Mouse (Mus musculus): Measurements from ENCODE around the gene Akt1s1.

Gene Akt1s1

DNA sequence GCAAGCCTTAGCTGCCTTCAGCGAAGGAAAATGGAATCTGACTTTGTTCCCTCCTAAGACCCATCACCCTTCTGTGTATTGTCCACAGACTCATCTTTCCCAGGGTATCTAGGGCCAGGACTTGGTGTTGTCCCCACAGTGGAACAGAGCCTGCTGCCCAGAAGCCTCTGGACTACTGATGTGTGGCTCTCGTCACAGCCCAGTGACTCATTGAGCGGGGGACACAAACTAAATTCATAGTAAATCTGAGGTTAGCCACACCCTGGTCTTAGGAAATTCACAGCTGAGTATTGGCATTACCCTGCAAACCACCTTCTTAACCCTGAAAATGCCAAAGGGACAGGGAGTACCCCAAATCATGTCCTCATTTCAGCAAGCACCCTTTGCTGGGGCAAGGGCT, 22.0 kb upstream of the Akt1s1 start:
- no peak for DNase-seq (ENCODE audit: low spot score in 2 of 2)

DNA sequence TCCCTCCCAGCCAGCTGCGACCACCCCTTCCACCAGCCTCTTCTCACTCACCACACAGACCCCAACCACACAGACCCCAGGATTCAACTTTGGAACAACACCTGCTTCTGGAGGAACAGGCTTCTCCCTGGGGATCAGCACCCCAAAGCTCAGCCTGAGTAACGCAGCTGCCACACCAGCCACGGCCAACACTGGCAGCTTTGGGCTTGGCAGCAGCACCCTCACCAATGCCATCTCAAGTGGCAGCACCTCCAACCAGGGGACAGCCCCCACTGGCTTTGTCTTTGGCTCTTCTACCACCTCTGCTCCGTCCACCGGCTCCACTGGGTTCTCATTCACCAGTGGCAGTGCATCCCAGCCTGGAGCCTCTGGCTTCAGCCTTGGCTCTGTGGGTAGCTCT, 20.1 kb upstream of the Akt1s1 start:
- no peak for DNase-seq (ENCODE audit: low spot score in 2 of 2)

DNA sequence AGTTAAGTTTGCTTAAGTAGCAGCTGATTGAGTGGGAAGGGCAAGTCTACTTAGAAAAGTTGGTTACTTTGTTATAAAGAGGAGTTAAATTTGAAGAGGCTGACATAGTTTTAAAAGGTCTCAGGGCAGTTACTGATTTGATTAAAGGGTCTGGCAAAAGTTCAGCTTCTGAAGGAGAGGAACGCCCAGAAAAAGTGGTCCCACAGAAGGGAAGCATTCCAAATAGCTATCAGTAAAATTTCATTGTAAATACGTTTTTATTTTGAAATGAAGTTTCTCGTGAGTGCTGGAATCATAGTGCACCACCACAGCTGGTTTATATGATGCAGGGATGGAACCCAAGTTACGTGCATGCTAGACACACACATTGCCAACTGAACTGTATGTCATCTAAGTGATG, 16.0 kb upstream of the Akt1s1 start:
- DNase-seq (ENCODE audit: low spot score in 2 of 2), result no peak

DNA sequence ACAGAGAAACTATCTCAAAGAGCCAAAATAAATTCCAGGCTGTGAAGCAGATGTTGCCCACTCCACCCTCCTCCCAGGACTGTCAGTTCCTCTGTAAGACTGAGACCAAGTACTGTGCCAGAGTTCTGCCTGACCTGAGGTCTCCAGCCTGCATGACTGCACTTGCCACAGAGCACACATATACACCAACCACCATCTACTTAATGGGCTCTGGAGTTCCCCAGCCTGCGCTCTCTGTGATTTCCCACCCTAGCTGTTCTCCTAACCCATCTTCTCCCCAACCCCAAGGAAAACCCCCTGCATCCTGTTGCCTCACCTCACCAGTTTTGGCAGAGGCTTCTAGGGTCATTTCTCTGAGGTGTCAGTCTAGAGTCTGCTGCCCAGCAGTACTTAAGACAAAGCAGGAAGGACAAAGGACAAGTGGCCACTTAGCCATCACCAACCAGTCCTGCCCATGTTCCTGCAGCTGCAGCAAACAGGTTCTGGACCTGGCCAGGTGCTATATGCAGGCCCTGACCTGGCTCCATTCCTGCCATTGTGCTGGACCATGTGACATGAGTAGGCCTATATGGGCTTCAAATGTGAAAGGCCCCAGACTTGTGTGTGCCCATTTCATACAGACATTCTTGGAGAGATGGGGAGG, 13.3 kb upstream of the Akt1s1 start:
- DNase-seq (ENCODE audit: low spot score in 2 of 2), result no peak

DNA sequence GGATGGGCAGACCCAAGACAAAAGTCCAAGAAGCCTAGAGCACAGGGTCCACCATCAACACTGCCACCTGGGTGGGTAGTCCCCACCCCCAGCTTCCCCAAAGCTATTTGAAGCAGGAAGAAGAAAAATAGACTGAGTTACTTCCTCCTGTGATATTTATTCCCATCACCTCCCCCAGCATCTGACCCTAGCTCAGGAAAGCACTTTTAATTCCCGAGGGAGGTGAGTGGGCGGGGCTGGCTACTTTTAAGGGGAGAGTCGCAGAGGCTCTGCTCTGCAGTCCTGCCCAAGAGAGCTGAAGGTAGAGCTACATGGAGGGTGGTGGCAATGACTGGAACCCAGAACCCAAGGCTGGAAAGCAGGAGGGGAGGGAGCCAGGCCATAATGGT, 12.8 kb upstream of the Akt1s1 start:
- no peak for DNase-seq (ENCODE audit: low spot score in 2 of 2)

DNA sequence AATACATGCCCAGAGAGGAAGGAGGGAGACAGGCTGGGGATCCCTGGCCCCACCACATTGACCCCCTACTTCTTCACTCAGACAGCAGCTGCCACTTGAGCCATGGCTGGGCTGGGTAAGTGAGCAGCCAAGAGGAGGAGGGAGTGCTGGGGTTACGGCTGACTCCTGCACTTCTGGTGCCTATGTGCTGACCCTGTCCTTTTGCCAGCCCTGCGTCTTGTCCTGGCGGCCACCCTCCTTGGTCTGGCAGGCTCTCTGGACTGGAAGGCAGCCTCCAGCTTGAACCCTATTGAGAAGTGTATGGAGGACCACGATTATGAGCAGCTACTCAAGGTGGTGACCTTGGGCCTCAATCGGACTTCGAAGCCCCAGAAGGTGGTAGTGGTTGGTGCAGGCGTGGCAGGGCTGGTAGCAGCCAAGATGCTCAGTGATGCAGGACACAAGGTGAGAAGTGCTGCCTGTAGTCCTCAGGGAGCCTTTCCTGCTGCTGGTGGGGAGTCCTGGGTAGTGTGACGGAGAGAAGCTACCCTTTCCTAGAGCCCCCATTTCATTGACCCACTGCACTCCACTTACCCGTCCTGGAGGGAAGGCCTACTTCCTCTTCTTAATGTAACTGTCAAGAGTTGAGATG, 12.3 kb upstream of the Akt1s1 start:
- no peak for DNase-seq (ENCODE audit: low spot score in 2 of 2)

DNA sequence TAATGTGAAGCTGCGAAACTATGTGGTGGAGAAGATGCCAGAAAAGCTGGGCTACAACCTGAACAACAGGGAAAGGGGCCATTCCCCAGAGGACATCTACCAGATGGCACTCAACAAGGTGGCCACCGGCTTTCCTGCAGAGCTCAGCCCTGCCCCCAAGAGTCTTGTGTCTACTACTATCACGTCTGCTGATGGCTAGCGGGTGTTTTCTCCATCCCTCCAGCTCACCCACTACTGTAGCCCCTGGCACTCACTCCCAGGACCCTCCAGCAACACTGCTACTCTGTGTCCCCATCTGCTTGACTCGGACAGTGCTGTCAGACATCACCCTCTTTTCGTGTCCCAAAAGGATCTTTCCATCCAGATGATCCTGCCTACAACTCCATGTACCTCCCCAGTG, 10.7 kb upstream of the Akt1s1 start:
- no peak for DNase-seq (ENCODE audit: low spot score in 2 of 2)

DNA sequence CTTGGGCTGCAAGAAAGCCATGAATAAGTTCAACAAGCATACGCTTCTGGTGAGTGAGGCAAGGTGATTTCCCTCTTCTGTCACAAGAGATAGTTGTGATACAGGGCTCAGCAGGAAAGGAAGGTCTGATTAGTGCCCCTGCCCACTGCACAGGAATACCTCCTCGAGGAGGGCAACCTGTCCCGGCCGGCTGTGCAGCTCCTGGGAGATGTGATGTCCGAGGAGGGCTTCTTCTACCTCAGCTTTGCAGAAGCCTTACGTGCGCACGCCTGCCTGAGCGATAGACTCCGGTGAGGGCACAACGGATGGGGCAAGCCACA, 9.7 kb upstream of the Akt1s1 start:
- DNase-seq (ENCODE audit: low spot score in 2 of 2), result no peak

DNA sequence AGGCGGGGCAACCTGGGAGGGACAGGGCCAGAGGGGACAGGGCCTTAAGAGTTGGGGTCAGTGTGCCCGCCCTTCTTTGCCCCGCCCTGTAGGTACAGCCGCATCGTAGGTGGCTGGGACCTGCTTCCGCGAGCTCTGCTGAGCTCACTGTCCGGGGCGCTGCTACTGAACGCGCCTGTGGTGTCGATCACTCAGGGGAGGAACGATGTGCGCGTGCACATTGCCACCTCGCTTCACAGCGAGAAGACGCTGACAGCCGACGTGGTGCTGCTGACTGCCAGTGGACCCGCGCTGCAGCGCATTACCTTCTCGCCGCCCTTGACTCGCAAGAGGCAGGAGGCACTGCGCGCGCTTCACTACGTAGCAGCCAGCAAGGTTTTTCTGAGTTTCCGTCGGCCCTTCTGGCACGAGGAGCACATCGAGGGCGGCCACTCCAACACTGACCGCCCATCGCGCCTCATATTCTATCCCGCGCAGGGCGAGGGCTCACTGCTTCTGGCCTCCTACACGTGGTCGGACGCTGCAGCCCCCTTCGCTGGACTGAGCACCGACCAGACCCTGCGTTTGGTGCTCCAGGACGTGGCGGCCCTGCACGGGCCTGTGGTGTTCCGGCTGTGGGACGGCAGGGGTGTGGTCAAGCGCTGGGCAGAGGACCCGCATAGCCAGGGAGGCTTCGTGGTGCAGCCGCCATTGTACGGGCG, 9.2 kb upstream of the Akt1s1 start:
- peak; percentile 61 to 65 for DNase-seq (ENCODE audit: low spot score in 2 of 2)

DNA sequence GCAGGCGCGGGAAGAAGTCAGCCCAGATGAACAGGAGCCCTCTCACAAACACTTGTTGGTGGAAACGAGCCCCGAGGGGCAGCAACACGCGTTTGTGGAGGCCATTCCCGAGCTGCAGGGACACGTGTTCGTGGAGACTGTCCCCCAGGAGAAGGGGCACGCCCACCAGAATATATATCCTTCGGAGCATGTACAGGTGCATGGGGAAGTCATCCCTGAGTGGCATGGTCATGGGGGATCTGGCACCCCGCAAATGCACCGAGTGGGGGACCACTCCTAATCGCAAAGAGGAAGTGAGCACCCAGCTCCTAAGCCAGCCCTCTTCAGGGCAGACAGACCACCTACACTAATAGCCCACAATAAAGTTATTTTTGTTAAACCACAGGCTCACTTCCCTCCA, 8.4 kb upstream of the Akt1s1 start:
- no peak for DNase-seq (ENCODE audit: low spot score in 2 of 2)

DNA sequence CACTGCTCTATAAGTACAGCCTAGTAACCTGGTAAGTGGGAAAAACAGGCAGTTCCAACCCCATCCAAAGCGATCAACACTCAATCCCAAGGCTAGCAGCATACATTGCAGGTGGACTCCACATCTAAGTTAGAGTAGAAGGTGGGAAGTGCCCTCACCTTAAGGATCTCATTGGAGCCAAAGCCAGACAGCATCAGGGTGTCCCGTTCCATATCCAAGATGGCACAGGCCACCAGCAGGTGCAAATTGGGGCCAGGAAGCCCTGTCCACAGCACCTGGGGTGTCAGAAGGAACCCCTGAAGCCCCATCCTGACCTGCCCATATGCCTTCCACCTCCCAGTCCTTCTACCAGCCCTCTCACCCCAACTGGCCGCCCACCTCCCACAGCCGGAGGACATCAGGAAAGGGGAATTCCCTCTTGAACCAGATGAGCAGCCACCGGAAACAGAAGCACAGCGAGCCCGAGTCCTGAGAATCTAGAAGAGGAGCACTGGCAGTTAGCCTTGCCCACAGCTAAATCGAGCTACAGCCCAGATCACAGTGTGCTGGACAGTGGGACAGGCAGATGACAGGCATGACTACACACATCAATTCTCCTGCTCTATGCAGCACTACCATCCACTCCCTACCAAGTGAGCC, 6.8 kb upstream of the Akt1s1 start:
- no peak for DNase-seq (ENCODE audit: low spot score in 2 of 2)

DNA sequence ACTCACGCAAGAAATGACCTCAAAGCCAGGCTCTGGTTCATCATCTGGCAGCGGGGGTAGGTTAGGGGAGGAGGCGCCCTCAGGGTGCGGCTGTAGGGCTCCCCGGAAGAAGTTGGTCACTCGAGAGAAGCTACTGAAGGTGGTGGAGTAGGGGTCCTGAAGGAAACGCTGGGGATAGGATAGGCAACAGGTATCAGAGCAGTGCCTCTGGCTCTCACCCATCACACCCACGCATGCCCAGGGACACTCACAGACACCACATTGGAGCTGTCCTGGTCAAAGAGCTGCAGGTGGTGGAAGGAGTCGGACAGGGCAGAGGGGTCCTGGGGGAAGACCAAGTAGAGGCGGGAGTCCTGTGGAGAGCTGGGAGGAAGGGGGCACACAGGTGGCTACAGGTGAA, 3.8 kb upstream of the Akt1s1 start:
- no peak for DNase-seq (ENCODE audit: low spot score in 2 of 2)

DNA sequence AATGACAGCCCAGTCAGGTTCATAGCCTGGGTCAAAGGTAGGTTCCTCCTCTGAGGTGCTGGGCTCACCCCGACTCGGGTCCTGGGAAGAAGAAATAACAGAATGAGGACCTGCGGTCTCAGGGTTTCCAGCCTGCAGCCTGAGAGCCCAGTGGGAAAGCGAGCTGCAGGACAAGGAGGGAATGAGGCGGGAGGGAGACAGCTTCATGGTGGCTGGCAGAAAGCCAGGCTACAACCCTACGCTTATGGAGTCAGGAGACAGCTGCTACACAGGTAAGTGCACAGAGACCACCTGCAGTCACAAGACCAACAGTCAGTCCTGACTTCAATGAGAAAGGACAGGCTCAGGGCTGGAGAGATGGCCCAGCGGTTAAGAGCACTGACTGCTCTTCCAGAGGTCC, 2.0 kb upstream of the Akt1s1 start:
- no peak for DNase-seq (ENCODE audit: low spot score in 2 of 2)

DNA sequence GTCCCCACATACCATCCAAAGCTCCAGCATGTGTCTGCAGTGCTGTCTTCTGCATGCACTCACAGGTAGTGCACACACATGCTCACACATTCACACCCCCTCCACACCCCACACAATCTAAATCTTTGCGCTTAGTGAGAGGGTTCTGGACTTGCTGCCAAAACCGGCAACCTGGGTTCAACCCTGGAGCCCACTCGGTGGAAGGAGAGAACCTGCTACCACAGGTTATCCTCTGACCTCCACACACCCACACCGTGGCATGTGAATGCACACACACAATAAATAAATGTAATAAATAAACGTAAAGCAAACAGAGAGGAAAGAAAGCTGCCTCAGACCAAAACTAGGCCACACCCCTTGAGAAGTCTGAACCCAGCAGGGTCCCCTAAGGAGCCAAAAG, 1.0 kb upstream of the Akt1s1 start:
- DNase-seq (ENCODE audit: low spot score in 2 of 2), result peak in 1 of 2 experiments; percentile 10

DNA sequence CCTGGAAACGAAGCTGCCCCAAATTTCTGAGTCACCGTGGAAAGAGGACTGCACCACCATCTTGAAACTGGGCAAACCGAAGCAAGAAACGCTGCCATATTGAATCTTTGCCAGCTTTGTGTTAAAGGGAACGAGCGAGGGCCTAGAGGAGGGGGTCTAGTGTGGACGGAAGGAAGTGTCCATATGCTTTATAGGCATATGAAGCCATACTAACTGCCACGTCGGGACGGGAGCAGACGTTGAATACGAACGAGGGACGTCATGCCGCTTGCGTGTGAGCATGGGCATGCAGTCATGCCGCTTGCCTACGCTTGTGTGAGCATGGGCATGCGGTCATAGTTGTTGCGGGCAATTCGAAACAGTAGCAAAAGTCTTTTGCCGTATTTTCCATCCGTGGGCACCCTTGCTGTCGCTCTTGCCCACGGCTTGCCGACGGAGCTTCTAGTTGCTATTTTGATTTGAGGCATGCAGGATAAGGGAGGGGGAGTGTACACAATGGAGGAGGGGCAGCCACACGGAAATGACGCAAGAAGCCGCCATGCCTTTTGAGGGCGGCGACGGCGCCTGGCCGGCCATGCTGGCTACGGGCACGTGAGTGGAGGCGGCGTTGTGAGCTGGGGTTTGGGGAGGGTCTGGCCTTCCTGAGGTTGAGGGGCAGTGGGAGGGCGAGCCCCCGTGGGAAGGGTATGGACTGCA, 773 bp downstream of the Akt1s1 start:
- peak; percentile 89 to 93 for DNase-seq (ENCODE audit: low spot score in 2 of 2)

DNA sequence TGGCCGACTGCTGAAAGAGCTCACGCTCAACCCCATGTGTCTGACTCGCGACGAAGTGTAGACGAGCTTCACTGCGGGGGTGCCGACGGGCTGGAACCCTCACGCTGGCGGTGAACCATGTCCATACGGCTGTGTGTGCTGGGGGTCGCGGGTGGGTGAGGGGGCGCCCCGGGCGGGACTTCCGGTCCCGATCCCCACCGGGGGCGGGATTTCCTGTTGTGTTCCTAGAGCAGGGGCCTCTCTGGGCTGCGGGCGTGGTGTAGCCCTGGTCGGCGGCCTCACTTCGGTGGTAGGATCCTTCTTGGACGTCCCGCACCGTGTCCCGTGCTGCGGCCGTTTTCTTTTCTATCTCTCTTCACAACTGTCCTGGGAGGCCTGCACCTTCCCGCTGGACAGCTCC, 1.4 kb downstream of the Akt1s1 start:
- peak; percentile 64 to 73 for DNase-seq (ENCODE audit: low spot score in 2 of 2)

DNA sequence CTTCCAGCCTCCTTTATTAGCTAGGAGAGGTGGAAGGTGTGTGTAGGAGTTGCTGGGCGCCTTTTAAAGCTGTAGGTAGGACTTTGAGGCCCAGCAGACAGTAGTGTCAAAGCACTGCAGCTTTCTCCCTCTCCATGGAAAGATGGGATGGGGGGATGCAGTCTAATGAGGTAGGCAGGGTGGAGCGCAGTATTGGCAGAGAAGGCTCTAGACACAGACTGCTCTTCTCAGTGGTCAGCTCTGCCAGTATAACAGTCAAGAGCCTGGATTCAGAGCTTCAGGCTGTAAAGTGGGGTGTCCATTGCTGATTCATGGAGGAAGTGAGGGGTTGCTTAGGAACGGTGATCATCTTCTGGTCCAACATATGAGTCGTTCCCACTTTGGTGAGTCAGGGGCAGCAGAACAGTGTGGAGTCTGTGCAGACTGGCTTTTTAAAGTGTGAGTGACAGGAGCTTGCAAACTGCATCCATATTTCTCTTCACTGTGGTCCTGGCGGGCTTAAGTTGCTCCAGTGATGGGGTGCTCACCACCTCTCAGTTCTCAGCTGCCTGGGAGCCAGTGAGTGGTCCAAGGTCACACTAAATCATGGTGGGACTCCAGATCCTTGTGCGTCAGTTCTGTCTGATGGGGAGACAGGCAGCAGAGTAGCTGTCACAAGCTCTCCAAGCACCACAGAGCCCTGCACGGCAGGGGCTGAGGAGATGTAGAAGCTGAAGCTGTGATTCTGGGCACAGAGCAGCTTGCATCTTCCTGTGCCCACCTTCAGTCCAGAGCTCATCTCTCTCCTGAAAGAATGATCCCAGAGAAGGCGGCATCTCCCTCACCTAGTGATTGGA, 2.2 kb downstream of the Akt1s1 start:
- peak in 1 of 2 experiments; percentile 10 for DNase-seq (ENCODE audit: low spot score in 2 of 2)

DNA sequence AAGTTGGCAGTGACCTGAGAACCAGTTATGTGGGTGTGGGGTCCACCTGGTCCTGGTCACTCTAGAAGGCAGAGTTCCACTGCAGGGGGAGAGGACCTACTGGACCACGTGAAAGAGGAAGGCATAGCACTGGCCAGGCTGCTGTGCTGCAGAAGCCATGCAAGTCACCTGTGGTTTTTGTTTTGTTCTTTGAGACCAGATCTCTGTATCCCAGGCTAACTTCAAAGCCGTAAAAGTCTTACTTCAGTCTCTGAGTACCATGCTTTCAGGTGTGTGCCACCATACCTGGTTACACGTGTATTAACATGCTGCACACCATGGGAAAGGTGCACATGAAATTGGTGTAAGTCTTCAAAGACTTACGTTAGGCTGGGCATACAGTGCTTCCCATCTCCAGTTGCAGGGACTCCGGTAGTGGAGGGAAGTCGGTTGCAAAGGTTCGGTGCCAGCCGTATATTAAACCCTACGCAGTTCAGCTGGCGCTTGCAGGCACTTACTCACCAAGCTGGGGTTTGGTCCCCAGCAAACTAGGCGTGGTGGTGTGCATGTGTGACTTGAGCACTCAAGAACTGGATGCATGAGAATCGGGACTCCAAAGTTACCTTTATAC, 2.9 kb downstream of the Akt1s1 start:
- DNase-seq (ENCODE audit: low spot score in 2 of 2), result no peak

DNA sequence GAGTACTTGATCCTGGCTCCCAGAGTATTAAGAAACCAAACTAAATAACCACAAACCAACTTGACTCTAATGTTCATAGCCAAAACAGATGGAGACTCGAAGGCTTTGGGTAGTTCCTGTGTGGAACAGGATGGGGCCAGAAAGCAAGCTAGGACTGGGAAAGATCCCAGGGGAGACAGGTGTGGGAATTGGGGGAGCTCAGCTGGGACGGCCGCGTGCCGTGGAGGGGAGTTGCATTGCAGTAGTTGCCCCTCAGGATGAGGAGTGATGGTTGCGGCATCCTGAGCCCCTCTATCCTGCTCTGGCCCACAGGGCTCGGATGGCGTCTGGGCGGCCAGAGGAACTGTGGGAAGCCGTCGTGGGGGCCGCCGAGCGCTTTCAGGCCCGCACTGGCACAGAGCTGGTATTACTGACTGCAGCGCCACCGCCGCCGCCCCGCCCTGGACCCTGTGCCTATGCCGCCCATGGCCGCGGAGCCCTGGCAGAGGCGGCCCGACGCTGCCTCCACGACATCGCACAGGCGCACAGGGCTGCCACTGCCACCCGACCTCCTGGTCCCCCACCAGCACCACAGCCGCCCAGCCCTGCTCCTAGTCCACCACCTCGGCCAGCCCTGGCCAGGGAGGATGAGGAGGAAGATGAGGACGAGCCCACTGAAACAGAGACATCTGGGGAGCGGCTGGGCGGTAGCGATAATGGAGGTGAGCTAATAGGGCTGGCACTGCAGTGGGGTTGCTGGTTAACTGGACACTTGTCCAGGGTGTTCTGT, 3.7 kb downstream of the Akt1s1 start:
- no peak for DNase-seq (ENCODE audit: low spot score in 2 of 2)

DNA sequence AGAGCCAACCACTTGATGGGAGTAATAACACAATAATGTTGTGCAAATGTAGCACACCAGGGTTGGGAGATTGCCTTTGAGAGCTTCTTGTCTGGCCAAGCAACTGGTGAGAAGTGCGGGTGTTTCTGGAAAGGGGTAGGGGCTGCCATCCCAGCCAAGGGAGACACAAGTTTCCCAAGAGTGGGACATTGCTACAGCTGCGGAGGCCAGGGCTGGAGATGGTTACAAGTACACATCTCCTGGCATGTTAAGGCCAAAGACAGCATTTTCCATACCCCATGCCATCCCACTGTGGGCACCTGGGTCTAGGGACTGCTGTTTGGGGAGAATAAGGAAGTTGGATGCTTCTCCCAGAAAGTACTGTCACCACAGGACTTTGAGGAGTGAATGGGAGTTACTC, 4.3 kb downstream of the Akt1s1 start:
- no peak for DNase-seq (ENCODE audit: low spot score in 2 of 2)
